Mouse (Mus musculus): Measurements from ENCODE around the gene Ipo7.
"Not testable (repeated sequence)": the region's sequence is repeated elsewhere in the genome, so short reads cannot be mapped to it uniquely, and the experiment has no call there.

The Ipo7 gene

GRCm38 (mm10) chr7:110018117-110018630, at the start of gene Ipo7:
Gene Ipo7, plus strand, starts transcription at chr7:110018274.
- peak; percentile 87 for DNase-seq

GRCm38 (mm10) chr7:109968924-109969450, 49.1 kb upstream of the Ipo7 start:
- peak; percentile 65 for DNase-seq

GRCm38 (mm10) chr7:109969542-109969941, 48.5 kb upstream of the Ipo7 start:
- DNase-seq = no peak

- no peak for DNase-seq
Measured at GRCm38 (mm10) chr7:109975966-109976715, 41.9 kb upstream of the Ipo7 start.

- DNase-seq = not testable (repeated sequence)
Measured at GRCm38 (mm10) chr7:109977131-109977530, 40.9 kb upstream of the Ipo7 start.

- not testable (repeated sequence) for DNase-seq
Measured at GRCm38 (mm10) chr7:109984608-109985007, 33.5 kb upstream of the Ipo7 start.

GRCm38 (mm10) chr7:109985661-109986132, 32.4 kb upstream of the Ipo7 start:
- DNase-seq = no peak

GRCm38 (mm10) chr7:109986133-109986669, 31.9 kb upstream of the Ipo7 start:
- DNase-seq = peak; percentile 99

GRCm38 (mm10) chr7:109986775-109987174, 31.3 kb upstream of the Ipo7 start, which contains the start of gene Tmem41b:
Gene Tmem41b, minus strand, starts transcription at chr7:109986929.
- DNase-seq = not testable (repeated sequence)

GRCm38 (mm10) chr7:109991286-109991685, 26.8 kb upstream of the Ipo7 start:
- no peak for DNase-seq

GRCm38 (mm10) chr7:109993157-109993959, 24.7 kb upstream of the Ipo7 start:
- DNase-seq = peak; percentile 39

- DNase-seq = no peak
Measured at GRCm38 (mm10) chr7:109998388-109998787, 19.7 kb upstream of the Ipo7 start.

- no peak for DNase-seq
Measured at GRCm38 (mm10) chr7:110002092-110002491, 16.0 kb upstream of the Ipo7 start.

GRCm38 (mm10) chr7:110002968-110003367, 15.1 kb upstream of the Ipo7 start:
- DNase-seq = peak; percentile 62

GRCm38 (mm10) chr7:110005976-110006375, 12.1 kb upstream of the Ipo7 start:
- DNase-seq = no peak

GRCm38 (mm10) chr7:110006471-110007195, 11.4 kb upstream of the Ipo7 start:
- no peak for DNase-seq

- no peak for DNase-seq
Measured at GRCm38 (mm10) chr7:110008513-110008912, 9.6 kb upstream of the Ipo7 start.

GRCm38 (mm10) chr7:110009084-110009483, 9.0 kb upstream of the Ipo7 start:
- no peak for DNase-seq

- no peak for DNase-seq
Measured at GRCm38 (mm10) chr7:110011417-110011816, 6.7 kb upstream of the Ipo7 start.

GRCm38 (mm10) chr7:110014272-110014671, 3.8 kb upstream of the Ipo7 start:
- DNase-seq = no peak

GRCm38 (mm10) chr7:110018631-110019482, 783 bp downstream of the Ipo7 start:
- peak; percentile 56 for DNase-seq
